Mouse (Mus musculus) embryonic facial prominence, embryonic 14.5 days (tissue): Measurements from ENCODE around the gene Shank2. TPM values are rescaled to one million over a fixed set of nuclear protein-coding genes. Genes with fewer than 3 reads are reported as not detected.
A peak's percentile ranks its signal among the peaks of the same experiment; 100 is the strongest.

Experiments used
- ATAC-seq: fragments of 200-750 bp; cut with Nextera tagmentation; 2 replicates; pipeline ENCODE4 v1.8.0; 2017; ENCODE audit warnings: low read depth, moderate number of reproducible peaks, moderate TSS enrichment
- DNase-seq: peaks from one replicate; pipeline ENCODE4 v3.0.0-alpha.2; 2015; ENCODE audit warnings: low spot score
- H3K27ac ChIP-seq: fragments of 300-500 bp; sonication (generic); replicated peaks from 2 replicates; pipeline ENCODE4 v1.5.1; 2014; ENCODE audit warnings: low read depth, mild to moderate bottlenecking, low read length, moderate library complexity
- H3K27me3 ChIP-seq: fragments of 300-500 bp; sonication (generic); replicated peaks from 2 replicates; pipeline ENCODE4 v1.6.1; 2014; ENCODE audit warnings: low read length; ENCODE audit not compliant: control insufficient read depth, insufficient read depth
- H3K36me3 ChIP-seq: fragments of 300-500 bp; sonication (generic); 2 replicates; pipeline ENCODE4 v1.6.1; 2014; ENCODE audit warnings: low read length, mixed read lengths; ENCODE audit not compliant: control insufficient read depth, insufficient read depth
- H3K4me1 ChIP-seq: fragments of 300-500 bp; sonication (generic); 2 replicates; pipeline ENCODE4 v1.6.1; 2014; ENCODE audit warnings: antibody characterized with exemption, low read length; ENCODE audit not compliant: control insufficient read depth, insufficient read depth
- H3K4me2 ChIP-seq: fragments of 300-500 bp; sonication (generic); 2 replicates; pipeline ENCODE4 v1.6.1; 2014; ENCODE audit warnings: low read depth, mild to moderate bottlenecking, low read length, moderate library complexity, mixed read lengths
- H3K4me3 ChIP-seq: fragments of 300-500 bp; sonication (generic); 2 replicates; pipeline ENCODE4 v1.5.1; 2014; ENCODE audit warnings: low read depth, mild to moderate bottlenecking, low read length
- H3K9ac ChIP-seq: fragments of 300-500 bp; sonication (generic); 2 replicates; pipeline ENCODE4 v1.6.1; 2014; ENCODE audit warnings: low read depth, mild to moderate bottlenecking, low read length, moderate library complexity, mixed read lengths
- H3K9me3 ChIP-seq: fragments of 300-500 bp; sonication (generic); 2 replicates; pipeline ENCODE4 v1.6.1; 2016; ENCODE audit warnings: low read length; ENCODE audit not compliant: control insufficient read depth
- WGBS: fragments of 180-500 bp; shearing (Covaris S2); extraction: QIAGEN DNeasy Blood & Tissue Kit; methylation state at CpG from one replicate; pipeline ENCODE4 v1.1.7; 2014; 5-methylcytosine and 5-hydroxymethylcytosine counted together
- polyA plus RNA-seq: library from polyadenylated mRNA; unstranded; fragments of >200 nt; fragmentation: Nextera tagmentation; extraction: Ambion mirVana; gene quantifications from 2 replicates; pipeline ENCODE4 v1.2.1, GENCODE M21; 2014

Shank2 gene
- polyA plus RNA-seq, 1 experiment from 2014 or later, result 0.72 TPM

- DNase-seq (no peak), ATAC-seq (no peak)
- no peak overlapping the region for H3K9ac ChIP-seq
- no peaks in the 10 kb centered on the region for H3K36me3 ChIP-seq
- no peak overlapping the region for H3K4me2 ChIP-seq
- no peak overlapping the region for H3K27ac ChIP-seq
- no peaks in the 10 kb centered on the region for H3K27me3 ChIP-seq
- 71% methylated on average over 4 of the region's 4 CpGs for WGBS
- no peaks in the 10 kb centered on the region for H3K9me3 ChIP-seq
- H3K4me1 ChIP-seq, result no peaks in the 10 kb centered on the region; the same call in 1 of the 2 replicates
- H3K4me3 ChIP-seq, result no peak overlapping the region
These were observed 233.8 kb downstream of the Shank2 start for GRCm38 (mm10) chr7:144235523-144235922.

- no peak overlapping the region for H3K4me3 ChIP-seq
- H3K9me3 ChIP-seq, result no peaks in the 10 kb centered on the region
- H3K4me1 ChIP-seq, result no peaks in the 10 kb centered on the region; the same call in 1 of the 2 replicates
- H3K27me3 ChIP-seq, result no peaks in the 10 kb centered on the region
- no peaks in the 10 kb centered on the region for H3K36me3 ChIP-seq
- whole genome bisulfite sequencing, result 73% methylated on average over 13 of the region's 13 CpGs
- H3K9ac ChIP-seq, result no peak overlapping the region
- H3K4me2 ChIP-seq, result no peak overlapping the region
- H3K27ac ChIP-seq, result no peak overlapping the region
- no peak for ATAC-seq
- DNase-seq, result no peak
These were observed 235.1 kb downstream of the Shank2 start for GRCm38 (mm10) chr7:144236802-144237201.

- Histone ChIP-seq H3K27ac (no peak overlapping the region), H3K4me2 (peak overlapping the region; percentile 30), H3K9me3 (no peaks in the 10 kb centered on the region), H3K27me3 (no peaks in the 10 kb centered on the region), H3K4me1 (no peaks in the 10 kb centered on the region; the same call in 1 of the 2 replicates), H3K9ac (no peak overlapping the region), H3K4me3 (no peak overlapping the region), H3K36me3 (no peaks in the 10 kb centered on the region)
- DNase-seq, result peak; percentile 81
- 21% methylated on average over 12 of the region's 12 CpGs for whole genome bisulfite sequencing
- ATAC-seq, result no peak
These were observed 236.7 kb downstream of the Shank2 start for GRCm38 (mm10) chr7:144238409-144238808.

- Histone ChIP-seq H3K27me3 (no peaks in the 10 kb centered on the region), H3K27ac (no peak overlapping the region), H3K4me2 (peak overlapping the region; percentile 30), H3K36me3 (no peaks in the 10 kb centered on the region), H3K4me1 (no peaks in the 10 kb centered on the region; the same call in 1 of the 2 replicates), H3K9me3 (no peaks in the 10 kb centered on the region), H3K9ac (no peak overlapping the region), H3K4me3 (no peak overlapping the region)
- no peak for DNase-seq
- WGBS, result 41% methylated on average over 12 of the region's 12 CpGs
- no peak for ATAC-seq
These were observed 237.3 kb downstream of the Shank2 start for GRCm38 (mm10) chr7:144238992-144239391.

- H3K9ac ChIP-seq, result no peak overlapping the region
- no peaks in the 10 kb centered on the region for H3K9me3 ChIP-seq
- 0 out of 2 replicates have a peak overlapping the region, but pooled peaks have one; percentile 30 for H3K4me2 ChIP-seq
- no peaks in the 10 kb centered on the region for H3K27me3 ChIP-seq
- no peaks in the 10 kb centered on the region; the same call in 1 of the 2 replicates for H3K4me1 ChIP-seq
- ATAC-seq (no peak), DNase-seq (no peak)
- H3K27ac ChIP-seq, result no peak overlapping the region
- 49% methylated on average over 6 of the region's 6 CpGs for WGBS
- H3K4me3 ChIP-seq, result no peak overlapping the region
- no peaks in the 10 kb centered on the region for H3K36me3 ChIP-seq
These were observed 238.0 kb downstream of the Shank2 start for GRCm38 (mm10) chr7:144239571-144240370.

- DNase-seq (no peak), ATAC-seq (no peak)
- Histone ChIP-seq H3K4me2 (no peak overlapping the region), H3K9me3 (no peaks in the 10 kb centered on the region), H3K4me1 (no peaks in the 10 kb centered on the region; the same call in 1 of the 2 replicates), H3K27ac (no peak overlapping the region), H3K4me3 (no peak overlapping the region), H3K9ac (no peak overlapping the region), H3K36me3 (no peaks in the 10 kb centered on the region), H3K27me3 (no peaks in the 10 kb centered on the region)
- 73% methylated on average over 4 of the region's 4 CpGs for WGBS
These were observed 239.1 kb downstream of the Shank2 start for GRCm38 (mm10) chr7:144240736-144241343.

GRCm38 (mm10) chr7:144244203-144244602 lies 242.5 kb downstream of the Shank2 start:
- 74% methylated on average over 6 of the region's 6 CpGs for WGBS
- no peak for ATAC-seq

GRCm38 (mm10) chr7:144246271-144246670 lies 244.5 kb downstream of the Shank2 start:
- ATAC-seq, result no peak
- no peak for DNase-seq
- Histone ChIP-seq H3K4me2 (no peak overlapping the region), H3K4me1 (no peaks in the 10 kb centered on the region), H3K27me3 (no peaks in the 10 kb centered on the region), H3K4me3 (no peak overlapping the region), H3K27ac (no peak overlapping the region), H3K36me3 (no peaks in the 10 kb centered on the region), H3K9ac (no peak overlapping the region), H3K9me3 (no peaks in the 10 kb centered on the region)
- 84% methylated on average over 3 of the region's 3 CpGs for WGBS

More at GRCm38 (mm10) chr7:144244203-144244602, 242.5 kb downstream of the Shank2 start:
- no peak overlapping the region for H3K9ac ChIP-seq
- H3K4me3 ChIP-seq, result no peak overlapping the region
- no peaks in the 10 kb centered on the region; the same call in 1 of the 2 replicates for H3K4me1 ChIP-seq
- no peaks in the 10 kb centered on the region for H3K9me3 ChIP-seq
- no peak overlapping the region for H3K27ac ChIP-seq
- no peaks in the 10 kb centered on the region for H3K36me3 ChIP-seq
- no peak for DNase-seq
- H3K27me3 ChIP-seq, result no peaks in the 10 kb centered on the region
- H3K4me2 ChIP-seq, result no peak overlapping the region
